Mouse (Mus musculus): Measurements from ENCODE around the gene Rbbp7. TPM values are rescaled to one million over a fixed set of nuclear protein-coding genes. Genes with fewer than 3 reads are reported as not detected.
A peak's percentile ranks its signal among the peaks of the same experiment; 100 is the strongest.
"Not testable (repeated sequence)": the region's sequence is repeated elsewhere in the genome, so short reads cannot be mapped to it uniquely, and the experiment has no call there.

The Rbbp7 gene
- polyA plus RNA-seq, 1 experiment from 2014 or later, result 878 TPM

- H3K36me3 ChIP-seq, result no peaks in the 10 kb centered on the region
- no peak overlapping the region for H3K9ac ChIP-seq
- no peak overlapping the region for H3K4me3 ChIP-seq (replicated peaks)
- no peak overlapping the region for H3K27ac ChIP-seq
- H3K4me2 ChIP-seq (replicated peaks), result no peak overlapping the region
- H3K9me3 ChIP-seq, result no peaks in the 10 kb centered on the region
- ATAC-seq, result peak; percentile 36; the same call in 1 of the 2 replicates
- 80% methylated on average over 4 of the region's 4 CpGs for WGBS
- H3K27me3 ChIP-seq (replicated peaks), result no peaks in the 10 kb centered on the region
- no peaks in the 10 kb centered on the region for H3K4me1 ChIP-seq (replicated peaks)
Observed at GRCm38 (mm10) chrX:162754314-162754713, 5.9 kb upstream of the Rbbp7 start.

- 69% methylated on average over 7 of the region's 7 CpGs for WGBS
- Histone ChIP-seq H3K4me3 (replicated peaks) (no peak overlapping the region), H3K4me2 (replicated peaks) (no peak overlapping the region), H3K4me1 (replicated peaks) (no peaks in the 10 kb centered on the region), H3K27ac (no peak overlapping the region), H3K9me3 (no peaks in the 10 kb centered on the region), H3K27me3 (replicated peaks) (no peaks in the 10 kb centered on the region), H3K36me3 (no peaks in the 10 kb centered on the region), H3K9ac (no peak overlapping the region)
- ATAC-seq, result no peak
Observed at GRCm38 (mm10) chrX:162756058-162756457, 4.1 kb upstream of the Rbbp7 start.

GRCm38 (mm10) chrX:162759251-162760114, 719 bp upstream of the Rbbp7 start:
- H3K36me3 ChIP-seq, result no peaks in the 10 kb centered on the region
- H3K4me2 ChIP-seq (replicated peaks), result peak overlapping the region; percentile 48
- 19% methylated on average over 31 of the region's 32 CpGs for WGBS
- no peaks in the 10 kb centered on the region for H3K9me3 ChIP-seq
- H3K4me3 ChIP-seq (replicated peaks), result peak overlapping the region; percentile 23
- H3K4me1 ChIP-seq (replicated peaks), result no peaks in the 10 kb centered on the region
- peak overlapping the region; percentile 91 for H3K27ac ChIP-seq
- H3K9ac ChIP-seq, result peak overlapping the region; percentile 39
- peak; percentile 41 for ATAC-seq
- no peaks in the 10 kb centered on the region for H3K27me3 ChIP-seq (replicated peaks)

GRCm38 (mm10) chrX:162760958-162761515, 835 bp downstream of the Rbbp7 start:
- H3K9ac ChIP-seq, result peak overlapping the region; percentile 74
- no peaks in the 10 kb centered on the region for H3K36me3 ChIP-seq
- H3K4me1 ChIP-seq (replicated peaks), result no peaks in the 10 kb centered on the region
- H3K4me3 ChIP-seq (replicated peaks), result peak overlapping the region; percentile 60
- peak overlapping the region; percentile 97 for H3K27ac ChIP-seq
- peak overlapping the region; percentile 47 for H3K4me2 ChIP-seq (replicated peaks)
- no peaks in the 10 kb centered on the region for H3K9me3 ChIP-seq
- peak; percentile 7; the same call in 1 of the 2 replicates for ATAC-seq
- H3K27me3 ChIP-seq (replicated peaks), result no peaks in the 10 kb centered on the region
- WGBS, result 19% methylated on average over 42 of the region's 50 CpGs

GRCm38 (mm10) chrX:162761716-162762395, 1.7 kb downstream of the Rbbp7 start:
- Histone ChIP-seq H3K9ac (peak overlapping the region; percentile 74), H3K36me3 (no peaks in the 10 kb centered on the region), H3K4me1 (replicated peaks) (no peaks in the 10 kb centered on the region), H3K4me3 (replicated peaks) (peak overlapping the region; percentile 60), H3K9me3 (no peaks in the 10 kb centered on the region), H3K27me3 (replicated peaks) (no peaks in the 10 kb centered on the region), H3K27ac (no peak overlapping the region), H3K4me2 (replicated peaks) (peak overlapping the region; percentile 47)
- no peak for ATAC-seq
- 37% methylated on average over 9 of the region's 9 CpGs for WGBS

- Histone ChIP-seq H3K4me3 (replicated peaks) (no peak overlapping the region), H3K27me3 (replicated peaks) (no peaks in the 10 kb centered on the region), H3K9ac (no peak overlapping the region), H3K36me3 (no peaks in the 10 kb centered on the region), H3K4me2 (replicated peaks) (no peak overlapping the region), H3K4me1 (replicated peaks) (no peaks in the 10 kb centered on the region), H3K27ac (no peak overlapping the region), H3K9me3 (no peaks in the 10 kb centered on the region)
- no peak for ATAC-seq
- 82% methylated on average over 1 of the region's 1 CpGs for WGBS
Observed at GRCm38 (mm10) chrX:162770726-162771125, 10.5 kb downstream of the Rbbp7 start.

- H3K4me2 ChIP-seq (replicated peaks), result no peak overlapping the region
- WGBS, result 75% methylated on average over 1 of the region's 1 CpGs
Observed at GRCm38 (mm10) chrX:162788372-162788771, 28.2 kb downstream of the Rbbp7 start.

GRCm38 (mm10) chrX:162791392-162791791, 31.2 kb downstream of the Rbbp7 start:
- H3K4me1 ChIP-seq (replicated peaks); H3K27ac ChIP-seq; H3K9ac ChIP-seq; ATAC-seq; H3K36me3 ChIP-seq; H3K27me3 ChIP-seq (replicated peaks); H3K4me3 ChIP-seq (replicated peaks); H3K4me2 ChIP-seq (replicated peaks); H3K9me3 ChIP-seq: not testable (repeated sequence)
- 77% methylated on average over 5 of the region's 5 CpGs for WGBS

More at GRCm38 (mm10) chrX:162788372-162788771, 28.2 kb downstream of the Rbbp7 start:
- Histone ChIP-seq H3K27ac (no peak overlapping the region), H3K36me3 (no peaks in the 10 kb centered on the region), H3K9ac (no peak overlapping the region), H3K4me3 (replicated peaks) (no peak overlapping the region), H3K27me3 (replicated peaks) (no peaks in the 10 kb centered on the region), H3K4me1 (replicated peaks) (no peaks in the 10 kb centered on the region), H3K9me3 (no peaks in the 10 kb centered on the region)
- no peak for ATAC-seq

GRCm38 (mm10) chrX:162800371-162800770, 40.2 kb downstream of the Rbbp7 start:
- no peak for ATAC-seq
- Histone ChIP-seq H3K36me3 (no peaks in the 10 kb centered on the region), H3K4me3 (replicated peaks) (no peak overlapping the region)

GRCm38 (mm10) chrX:162828016-162828415, 67.8 kb downstream of the Rbbp7 start:
- Histone ChIP-seq H3K4me1 (replicated peaks) (no peaks in the 10 kb centered on the region), H3K27ac (no peak overlapping the region), H3K9ac (no peak overlapping the region), H3K4me2 (replicated peaks) (peak overlapping the region; percentile 78), H3K27me3 (replicated peaks) (no peaks in the 10 kb centered on the region), H3K36me3 (no peaks in the 10 kb centered on the region), H3K9me3 (no peaks in the 10 kb centered on the region), H3K4me3 (replicated peaks) (peak overlapping the region; percentile 54)
- ATAC-seq, result no peak
- 45% methylated on average over 6 of the region's 6 CpGs for WGBS

More at GRCm38 (mm10) chrX:162800371-162800770, 40.2 kb downstream of the Rbbp7 start:
- no peak overlapping the region for H3K4me2 ChIP-seq (replicated peaks)
- no peak overlapping the region for H3K9ac ChIP-seq
- H3K27ac ChIP-seq, result no peak overlapping the region
- no peaks in the 10 kb centered on the region for H3K27me3 ChIP-seq (replicated peaks)
- H3K4me1 ChIP-seq (replicated peaks), result no peaks in the 10 kb centered on the region
- no peaks in the 10 kb centered on the region for H3K9me3 ChIP-seq
